Mouse (Mus musculus) kidney, postnatal 14 days (tissue): ENCODE data around the gene Flvcr1.
A peak's percentile ranks its signal among the peaks of the same experiment; 100 is the strongest.

Source experiments
- DNase-seq: peaks from one replicate; pipeline ENCODE4 v3.0.0; 2022; ENCODE audit warnings: mixed read lengths

Flvcr1 gene

GRCm38 (mm10) chr1:191026021-191026713 is at the start of gene Flvcr1:
TSS of gene Flvcr1 (minus strand) at chr1:191026158.
- DNase-seq: peak; percentile 99

- DNase-seq: peak; percentile 83
Observed at GRCm38 (mm10) chr1:191075199-191075883, 49.4 kb upstream of the Flvcr1 start.

GRCm38 (mm10) chr1:191073486-191073885 is 47.5 kb upstream of the Flvcr1 start:
- DNase-seq: no peak

GRCm38 (mm10) chr1:191073001-191073400 is 47.0 kb upstream of the Flvcr1 start:
- peak; percentile 92 for DNase-seq

- DNase-seq: peak; percentile 10
Observed at GRCm38 (mm10) chr1:191072329-191072913, 46.5 kb upstream of the Flvcr1 start.

GRCm38 (mm10) chr1:191071613-191072012 is 45.7 kb upstream of the Flvcr1 start:
- no peak for DNase-seq

GRCm38 (mm10) chr1:191070259-191070658 is 44.3 kb upstream of the Flvcr1 start:
- no peak for DNase-seq

GRCm38 (mm10) chr1:191068377-191068776 is 42.4 kb upstream of the Flvcr1 start:
- DNase-seq: peak; percentile 15

GRCm38 (mm10) chr1:191065188-191065587 is 39.2 kb upstream of the Flvcr1 start:
- DNase-seq: no peak

- no peak for DNase-seq
Observed at GRCm38 (mm10) chr1:191064535-191064934, 38.6 kb upstream of the Flvcr1 start.

GRCm38 (mm10) chr1:191063700-191064099 is 37.7 kb upstream of the Flvcr1 start:
- no peak for DNase-seq

- DNase-seq: peak; percentile 92
Observed at GRCm38 (mm10) chr1:191062781-191063485, 37.0 kb upstream of the Flvcr1 start, which contains the start of the genes Tatdn3 and Nsl1. TSS of gene Tatdn3 (minus strand) at chr1:191062932. TSS of gene Nsl1 (plus strand) at chr1:191063012.

- no peak for DNase-seq
Observed at GRCm38 (mm10) chr1:191062241-191062780, 36.4 kb upstream of the Flvcr1 start.

GRCm38 (mm10) chr1:191057461-191057860 is 31.5 kb upstream of the Flvcr1 start:
- no peak for DNase-seq

- no peak for DNase-seq
Observed at GRCm38 (mm10) chr1:191055533-191055873, 29.5 kb upstream of the Flvcr1 start.

- DNase-seq: no peak
Observed at GRCm38 (mm10) chr1:191054870-191055532, 29.0 kb upstream of the Flvcr1 start.

- DNase-seq: no peak
Observed at GRCm38 (mm10) chr1:191053555-191053954, 27.6 kb upstream of the Flvcr1 start.

- DNase-seq: no peak
Observed at GRCm38 (mm10) chr1:191046231-191046824, 20.4 kb upstream of the Flvcr1 start.

GRCm38 (mm10) chr1:191045264-191045663 is 19.3 kb upstream of the Flvcr1 start:
- DNase-seq: no peak

GRCm38 (mm10) chr1:191042688-191043087 is 16.7 kb upstream of the Flvcr1 start:
- DNase-seq: peak; percentile 25

GRCm38 (mm10) chr1:191042106-191042505 is 16.1 kb upstream of the Flvcr1 start:
- no peak for DNase-seq

GRCm38 (mm10) chr1:191041352-191041751 is 15.4 kb upstream of the Flvcr1 start:
- DNase-seq: no peak
